In genomic region chr12:98850767-98851166, GRCm38 (mm10) we compare ENCODE assay signal across 8 mouse cellular contexts. TPM values are rescaled to one million over a fixed set of nuclear protein-coding genes. Genes with fewer than 3 reads are reported as not detected.
DNase-seq lines count a peak whose midpoint lies in the region; ATAC-seq and TF ChIP-seq lines count a peak whose summit lies in the region.

No protein-coding gene starts in this region.

- no peak overlapping the region for H3K9ac ChIP-seq in forebrain, embryonic 11.5 days (ENCODE audit: low read length)
- H3K9ac ChIP-seq in forebrain, embryonic 16.5 days (replicated peaks; ENCODE audit: low read depth, low read length) = no peak overlapping the region
- H3K9ac ChIP-seq in intestine, embryonic 15.5 days = no peak overlapping the region

- TF ChIP-seq POLR2A in cerebellum, adult 2 months (IDR thresholded peaks at IDR 0.05; ENCODE audit: borderline replicate concordance, insufficient read depth, low read length) = no peak

- H3K27ac ChIP-seq in forebrain, embryonic 11.5 days (ENCODE audit: low read depth, low read length) = no peak overlapping the region
- H3K27ac ChIP-seq in forebrain, embryonic 16.5 days (ENCODE audit: low read length) = no peak overlapping the region
- H3K27ac ChIP-seq in cerebellum, adult 2 months (ENCODE audit: insufficient read depth, low read length) = no peak overlapping the region
- no peak overlapping the region for H3K27ac ChIP-seq in intestine, embryonic 15.5 days

- DNase-seq in forebrain, embryonic 11.5 days (ENCODE audit: low spot score) = peak; percentile 65
- DNase-seq in ovary, postnatal 36 days (ENCODE audit: low spot score) = peak; percentile 27
- DNase-seq in ovary, postnatal 10 days (ENCODE audit: low spot score) = no peak
- DNase-seq in cerebellum, adult 2 months = peak; percentile 54 to 60
- peak; percentile 54 for DNase-seq in lung, postnatal 14 days
- peak; percentile 67 for DNase-seq in splenic B cell, adult 2 months (ENCODE audit: low read depth, low spot score)

- no peak overlapping the region for H3K4me3 ChIP-seq in forebrain, embryonic 11.5 days (ENCODE audit: low read depth, low read length)
- H3K4me3 ChIP-seq in forebrain, embryonic 16.5 days (replicated peaks; ENCODE audit: low read length) = no peak overlapping the region
- no peak overlapping the region for H3K4me3 ChIP-seq in cerebellum, adult 2 months (replicated peaks; ENCODE audit: insufficient read depth, low read depth, low read length)
- H3K4me3 ChIP-seq in intestine, embryonic 15.5 days (replicated peaks) = no peak overlapping the region

- H3K4me1 ChIP-seq in forebrain, embryonic 11.5 days (replicated peaks; ENCODE audit: control insufficient read depth, insufficient read depth, low read length) = no peaks in the 10 kb centered on the region
- H3K4me1 ChIP-seq in forebrain, embryonic 16.5 days (replicated peaks; ENCODE audit: control insufficient read depth, insufficient read depth, low read length) = no peaks in the 10 kb centered on the region
- H3K4me1 ChIP-seq in cerebellum, adult 2 months (ENCODE audit: control insufficient read depth, insufficient read depth, low read length) = peaks cover 2% of the 10 kb centered on the region; the same call in 1 of the 2 replicates
- no peaks in the 10 kb centered on the region for H3K4me1 ChIP-seq in intestine, embryonic 15.5 days (replicated peaks)

- peak; percentile 77 for TF ChIP-seq CTCF in cerebellum, adult 2 months (IDR thresholded peaks at IDR 0.05; ENCODE audit: borderline replicate concordance, insufficient read depth, low read depth, low read length)

- H3K27me3 ChIP-seq in forebrain, embryonic 11.5 days (ENCODE audit: control insufficient read depth, insufficient read depth, low read length) = no peaks in the 10 kb centered on the region
- H3K27me3 ChIP-seq in forebrain, embryonic 16.5 days (replicated peaks; ENCODE audit: control insufficient read depth, insufficient read depth, low read length) = no peaks in the 10 kb centered on the region
- H3K27me3 ChIP-seq in cerebellum, adult 2 months (ENCODE audit: control insufficient read depth, insufficient read depth, low read length) = no peaks in the 10 kb centered on the region
- no peaks in the 10 kb centered on the region for H3K27me3 ChIP-seq in intestine, embryonic 15.5 days (replicated peaks)
- H3K27me3 ChIP-seq in splenic B cell, adult 2 months (ENCODE audit: control insufficient read depth, insufficient read depth, low read length, poor library complexity, severe bottlenecking) = no peaks in the 10 kb centered on the region

- no peak overlapping the region for H3K4me2 ChIP-seq in forebrain, embryonic 11.5 days (ENCODE audit: low read depth, low read length, severe bottlenecking)
- H3K4me2 ChIP-seq in forebrain, embryonic 16.5 days (ENCODE audit: low read length) = no peak overlapping the region
- H3K4me2 ChIP-seq in intestine, embryonic 15.5 days (replicated peaks) = no peak overlapping the region

- no peaks in the 10 kb centered on the region for H3K9me3 ChIP-seq in forebrain, embryonic 11.5 days (ENCODE audit: control insufficient read depth, low read length)
- H3K9me3 ChIP-seq in forebrain, embryonic 16.5 days (ENCODE audit: control insufficient read depth, low read length) = no peaks in the 10 kb centered on the region
- no peaks in the 10 kb centered on the region for H3K9me3 ChIP-seq in intestine, embryonic 15.5 days

- 39% methylated on average over 3 of the region's 3 CpGs for WGBS in forebrain, embryonic 11.5 days
- WGBS in forebrain, embryonic 16.5 days = 26% methylated on average over 3 of the region's 3 CpGs
- WGBS in cerebellum, adult 2 months = 40% methylated on average over 3 of the region's 3 CpGs
- 20% methylated on average over 3 of the region's 3 CpGs for WGBS in intestine, embryonic 15.5 days

- ATAC-seq in forebrain, embryonic 11.5 days (replicated peaks; ENCODE audit: low FRiP score) = no peak; the same call in 1 of the 2 replicates
- ATAC-seq in forebrain, embryonic 16.5 days = no peak
- ATAC-seq in intestine, embryonic 15.5 days = peak; percentile 71; the same call in 1 of the 2 replicates

- no peaks in the 10 kb centered on the region for H3K36me3 ChIP-seq in forebrain, embryonic 11.5 days (ENCODE audit: control insufficient read depth, insufficient read depth, low read length)
- no peaks in the 10 kb centered on the region for H3K36me3 ChIP-seq in forebrain, embryonic 16.5 days (ENCODE audit: control insufficient read depth, insufficient read depth)
- H3K36me3 ChIP-seq in intestine, embryonic 15.5 days = no peaks in the 10 kb centered on the region
- no peaks in the 10 kb centered on the region for H3K36me3 ChIP-seq in splenic B cell, adult 2 months (ENCODE audit: control insufficient read depth, insufficient read depth, low read length, poor library complexity, severe bottlenecking)

RNA-seq across cellular contexts. Expression of gene Eml5, which starts 50.5 kb away (rescaled TPM):
- 30.8 and 34.9 TPM in 2 replicates for polyA plus RNA-seq in forebrain, embryonic 11.5 days (2014; fragmentation: Nextera tagmentation; extraction: Ambion mirVana)
- 16.1 and 25.6 TPM in 2 replicates for polyA plus RNA-seq in forebrain, embryonic 16.5 days (2015; fragmentation: Nextera tagmentation; extraction: Ambion mirVana)
- 117 and 136 TPM in 2 replicates for polyA plus RNA-seq in cerebellum, adult 2 months (2012; rRNA removed)
- polyA plus RNA-seq in intestine, embryonic 15.5 days (2015; fragmentation: Nextera tagmentation; extraction: Ambion mirVana) = 7.6 and 9.3 TPM in 2 replicates
